Mouse (Mus musculus) midbrain, embryonic 11.5 days (tissue): ENCODE results near the gene Osgin1. TPM values are rescaled to one million over a fixed set of nuclear protein-coding genes. Genes with fewer than 3 reads are reported as not detected.

Source experiments
- ATAC-seq: fragments of 200-750 bp; cut with Nextera tagmentation; 2 replicates; pipeline ENCODE4 v1.8.0; 2017; ENCODE audit warnings: moderate TSS enrichment, moderate library complexity; ENCODE audit not compliant: low FRiP score
- DNase-seq: peaks from one replicate; pipeline ENCODE4 v3.0.0; 2015; ENCODE audit warnings: low spot score; ENCODE audit errors: missing footprints
- H3K27ac ChIP-seq: fragments of 300-500 bp; sonication (generic); 2 replicates; pipeline ENCODE4 v1.5.1; 2014; ENCODE audit warnings: low read depth, low read length
- H3K27me3 ChIP-seq: fragments of 300-500 bp; sonication (generic); 2 replicates; pipeline ENCODE4 v1.6.1; 2014; ENCODE audit warnings: mild to moderate bottlenecking, low read length, moderate library complexity, mixed read lengths; ENCODE audit not compliant: control insufficient read depth, insufficient read depth
- H3K36me3 ChIP-seq: fragments of 300-500 bp; sonication (generic); 2 replicates; pipeline ENCODE4 v1.6.1; 2014; ENCODE audit warnings: mild to moderate bottlenecking, low read length, moderate library complexity, mixed read lengths; ENCODE audit not compliant: control insufficient read depth, insufficient read depth
- H3K4me1 ChIP-seq: fragments of 300-500 bp; sonication (generic); 2 replicates; pipeline ENCODE4 v1.6.1; 2014; ENCODE audit warnings: low read length; ENCODE audit not compliant: control insufficient read depth, insufficient read depth
- H3K4me2 ChIP-seq: fragments of 300-500 bp; sonication (generic); 2 replicates; pipeline ENCODE4 v1.6.1; 2014; ENCODE audit warnings: mild to moderate bottlenecking, moderate library complexity
- H3K4me3 ChIP-seq: fragments of 300-500 bp; sonication (generic); 2 replicates; pipeline ENCODE4 v1.5.1; 2014; ENCODE audit warnings: low read depth, low read length
- H3K9ac ChIP-seq: fragments of 300-500 bp; sonication (generic); 2 replicates; pipeline ENCODE4 v1.6.1; 2014; ENCODE audit warnings: low read length
- H3K9me3 ChIP-seq: fragments of 300-500 bp; sonication (generic); 2 replicates; pipeline ENCODE4 v1.6.1; 2016; ENCODE audit warnings: low read length; ENCODE audit not compliant: control insufficient read depth
- WGBS: fragments of 180-500 bp; shearing (Covaris S2); extraction: QIAGEN DNeasy Blood & Tissue Kit; methylation state at CpG from one replicate; pipeline ENCODE4 v1.1.7; 2014; 5-methylcytosine and 5-hydroxymethylcytosine counted together
- polyA plus RNA-seq: library from polyadenylated mRNA; unstranded; fragments of >200 nt; fragmentation: Nextera tagmentation; extraction: Ambion mirVana; gene quantifications from 2 replicates; pipeline ENCODE4 v1.2.1, GENCODE M21; 2014

Osgin1 gene
- polyA plus RNA-seq, 1 experiment from 2014 or later = 0.26 TPM

GRCm38 (mm10) chr8:119438876-119439275, 5.0 kb downstream of the Osgin1 start:
- H3K36me3 ChIP-seq = no peaks in the 10 kb centered on the region
- no peaks in the 10 kb centered on the region for H3K9me3 ChIP-seq
- peaks cover 3% of the 10 kb centered on the region for H3K4me1 ChIP-seq
- DNase-seq (no peak), ATAC-seq (no peak)
- H3K9ac ChIP-seq = no peak overlapping the region
- H3K27me3 ChIP-seq = peaks cover 4% of the 10 kb centered on the region; the same call in 1 of the 2 replicates
- no peak overlapping the region for H3K4me2 ChIP-seq
- H3K4me3 ChIP-seq = no peak overlapping the region
- 80% methylated on average over 6 of the region's 6 CpGs for WGBS
- H3K27ac ChIP-seq = no peak overlapping the region

DNA sequence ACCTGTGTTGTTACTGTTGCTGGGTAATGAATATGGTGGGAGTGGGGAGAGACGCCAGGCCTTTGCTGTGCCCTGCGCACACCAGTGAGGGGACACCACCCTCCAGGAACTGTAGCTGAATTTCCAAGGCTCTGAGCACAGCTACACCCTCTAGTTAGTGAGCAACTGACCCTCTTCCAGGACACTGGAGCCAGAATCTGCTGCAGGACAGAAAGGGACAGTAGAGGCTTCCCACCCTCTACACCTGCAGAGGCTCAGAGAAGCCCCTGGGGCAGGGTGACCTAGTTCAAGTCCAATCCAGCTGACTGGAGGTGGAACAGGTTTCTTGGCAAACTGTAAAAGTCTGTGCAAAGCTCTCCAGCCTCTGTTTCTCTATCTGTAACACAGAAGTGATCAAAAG, 5.5 kb downstream of the Osgin1 start:
- DNase-seq (no peak), ATAC-seq (no peak)
- peaks cover 4% of the 10 kb centered on the region; the same call in 1 of the 2 replicates for H3K27me3 ChIP-seq
- H3K9me3 ChIP-seq = no peaks in the 10 kb centered on the region
- H3K4me2 ChIP-seq = no peak overlapping the region
- H3K4me3 ChIP-seq = no peak overlapping the region
- H3K27ac ChIP-seq = no peak overlapping the region
- H3K9ac ChIP-seq = no peak overlapping the region
- H3K36me3 ChIP-seq = no peaks in the 10 kb centered on the region
- peaks cover 3% of the 10 kb centered on the region for H3K4me1 ChIP-seq
- WGBS = 97% methylated on average over 2 of the region's 2 CpGs

DNA sequence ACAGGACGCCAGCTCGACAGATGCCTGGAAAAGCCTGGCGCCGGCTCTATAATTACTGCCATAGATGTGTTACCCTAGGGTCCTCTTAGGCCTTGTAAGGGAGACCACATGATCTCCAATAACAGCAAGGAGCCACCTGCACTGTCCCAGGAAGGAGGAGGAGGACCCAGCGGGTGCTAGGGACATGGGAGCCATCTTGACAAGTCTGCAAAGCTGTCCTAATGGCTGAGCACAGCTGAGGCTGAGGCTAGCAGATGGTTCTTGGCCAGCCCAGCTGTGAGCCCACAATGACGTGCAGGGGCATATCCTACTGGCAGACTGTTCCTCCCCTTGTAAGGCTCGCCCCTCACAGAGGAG, 5.9 kb downstream of the Osgin1 start:
- Histone ChIP-seq H3K4me2 (no peak overlapping the region), H3K9ac (no peak overlapping the region), H3K36me3 (no peaks in the 10 kb centered on the region), H3K4me1 (peaks cover 3% of the 10 kb centered on the region), H3K27ac (no peak overlapping the region), H3K4me3 (no peak overlapping the region), H3K9me3 (no peaks in the 10 kb centered on the region), H3K27me3 (peaks cover 4% of the 10 kb centered on the region; the same call in 1 of the 2 replicates)
- no peak for DNase-seq
- WGBS = 73% methylated on average over 7 of the region's 7 CpGs
- ATAC-seq = 0 out of 2 replicates have a peak, but pooled peaks have one; percentile 16

DNA sequence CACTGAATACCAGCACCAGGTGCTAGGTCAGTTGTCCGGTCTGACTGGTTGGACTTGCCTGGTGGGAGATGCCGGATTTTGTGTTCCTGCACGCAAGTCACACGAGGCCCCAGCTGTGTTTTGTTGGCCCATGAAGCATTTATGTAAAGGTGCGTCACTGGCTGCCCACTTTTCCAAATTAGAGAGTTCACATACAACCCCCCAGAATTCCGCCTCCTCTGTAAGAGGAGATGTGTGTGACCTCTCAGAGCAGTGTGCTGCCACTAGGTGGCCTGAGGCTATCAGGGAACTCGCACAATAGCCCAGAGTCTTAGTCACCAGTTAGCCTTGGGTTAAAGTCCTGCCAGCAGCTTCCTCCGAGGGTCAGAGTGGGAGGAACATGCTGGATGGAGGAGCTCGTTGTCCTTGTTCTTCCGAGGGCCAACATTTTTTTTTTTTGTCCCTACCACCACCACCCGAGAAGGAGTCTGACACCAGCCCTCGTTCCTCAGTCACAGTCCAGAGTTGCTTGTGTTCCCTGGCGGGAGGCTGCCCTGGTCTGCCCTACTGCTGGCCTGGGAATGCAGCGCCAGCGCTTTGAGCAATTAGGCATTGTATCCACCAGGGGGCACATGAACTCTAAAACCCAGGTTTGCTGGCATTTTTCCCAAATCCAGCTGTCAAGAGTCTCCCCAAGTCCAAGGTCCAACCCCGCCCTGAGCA, 6.5 kb downstream of the Osgin1 start:
- Histone ChIP-seq H3K4me2 (peak overlapping the region; percentile 2; the same call in 1 of the 2 replicates), H3K27ac (no peak overlapping the region), H3K4me3 (no peak overlapping the region), H3K36me3 (no peaks in the 10 kb centered on the region), H3K9ac (no peak overlapping the region), H3K9me3 (no peaks in the 10 kb centered on the region), H3K4me1 (peaks cover 3% of the 10 kb centered on the region), H3K27me3 (peaks cover 4% of the 10 kb centered on the region; the same call in 1 of the 2 replicates)
- WGBS = 13% methylated on average over 16 of the region's 16 CpGs
- peak; percentile 98 for DNase-seq
- peak; percentile 77 for ATAC-seq

GRCm38 (mm10) chr8:119440952-119441270, 7.0 kb downstream of the Osgin1 start:
- no peaks in the 10 kb centered on the region for H3K9me3 ChIP-seq
- H3K9ac ChIP-seq = no peak overlapping the region
- WGBS = 64% methylated on average over 1 of the region's 1 CpGs
- no peak for DNase-seq
- ATAC-seq = peak; percentile 43
- peaks cover 4% of the 10 kb centered on the region for H3K4me1 ChIP-seq
- no peak overlapping the region for H3K27ac ChIP-seq
- H3K4me2 ChIP-seq = no peak overlapping the region
- no peaks in the 10 kb centered on the region for H3K36me3 ChIP-seq
- H3K27me3 ChIP-seq = peaks cover 4% of the 10 kb centered on the region; the same call in 1 of the 2 replicates
- no peak overlapping the region for H3K4me3 ChIP-seq

DNA sequence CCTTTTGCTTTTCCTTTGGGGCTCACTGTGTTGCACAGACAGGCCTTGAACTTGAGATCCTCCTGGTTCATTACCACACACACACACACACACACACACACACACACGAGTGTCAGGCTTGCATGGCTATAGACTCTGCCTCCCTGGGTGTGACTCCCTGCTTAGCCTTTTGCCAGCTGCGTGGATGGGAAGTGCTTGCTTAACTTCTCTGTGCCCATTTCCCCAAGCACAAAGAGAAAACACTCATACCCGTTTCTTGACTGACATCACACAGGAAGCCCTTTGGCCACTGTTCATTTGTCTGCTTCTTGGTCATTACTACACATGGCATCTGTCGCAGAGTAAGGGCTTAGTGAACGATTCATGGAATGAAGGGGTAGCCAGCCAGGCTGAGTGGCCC, 8.1 kb downstream of the Osgin1 start:
- Histone ChIP-seq H3K27me3 (peaks cover 4% of the 10 kb centered on the region; the same call in 1 of the 2 replicates), H3K9ac (no peak overlapping the region), H3K4me2 (no peak overlapping the region), H3K27ac (no peak overlapping the region), H3K36me3 (no peaks in the 10 kb centered on the region), H3K9me3 (no peaks in the 10 kb centered on the region), H3K4me3 (no peak overlapping the region), H3K4me1 (peaks cover 6% of the 10 kb centered on the region)
- ATAC-seq = no peak
- DNase-seq = no peak
- WGBS = 73% methylated on average over 5 of the region's 5 CpGs

GRCm38 (mm10) chr8:119442970-119443369, 9.0 kb downstream of the Osgin1 start:
- DNase-seq = no peak
- H3K27me3 ChIP-seq = peaks cover 9% of the 10 kb centered on the region; the same call in 1 of the 2 replicates
- 92% methylated on average over 8 of the region's 8 CpGs for WGBS
- H3K9me3 ChIP-seq = no peaks in the 10 kb centered on the region
- H3K27ac ChIP-seq = no peak overlapping the region
- no peaks in the 10 kb centered on the region for H3K36me3 ChIP-seq
- H3K4me2 ChIP-seq = no peak overlapping the region
- no peak for ATAC-seq
- H3K9ac ChIP-seq = no peak overlapping the region
- no peak overlapping the region for H3K4me3 ChIP-seq
- H3K4me1 ChIP-seq = peaks cover 7% of the 10 kb centered on the region; the same call in 1 of the 2 replicates

- 2% methylated on average over 32 of the region's 52 CpGs for WGBS
- Histone ChIP-seq H3K27ac (no peak within 1 kb of the TSS), H3K9me3 (no peaks in the 10 kb centered on the region), H3K4me1 (peaks cover 7% of the 10 kb centered on the region; the same call in 1 of the 2 replicates), H3K27me3 (peaks cover 10% of the 10 kb centered on the region), H3K4me2 (peak within 1 kb of the TSS; percentile 90), H3K36me3 (no peaks in the 10 kb centered on the region), H3K9ac (peak within 1 kb of the TSS; percentile 78), H3K4me3 (peak within 1 kb of the TSS; percentile 59)
- ATAC-seq (peak; percentile 72), DNase-seq (peak; percentile 99)
Observed at GRCm38 (mm10) chr8:119446211-119446989, 12.5 kb downstream of the Osgin1 start, which contains the start of gene Necab2. Gene Necab2, plus strand, starts transcription at chr8:119446719.
